Mouse (Mus musculus) kidney, postnatal 0 days (tissue): ENCODE measurements around the gene Kdelr2. TPM values are rescaled to one million over a fixed set of nuclear protein-coding genes. Genes with fewer than 3 reads are reported as not detected.
A peak's percentile ranks its signal among the peaks of the same experiment; 100 is the strongest.

Experiments
- ATAC-seq: fragments of 200-750 bp; cut with Nextera tagmentation; replicated peaks from 2 replicates; pipeline ENCODE4 v1.8.0; 2017; ENCODE audit warnings: low read depth, moderate number of reproducible peaks, moderate TSS enrichment, moderate library complexity; ENCODE audit not compliant: low FRiP score
- DNase-seq: peaks from one replicate; pipeline ENCODE4 v3.0.0-alpha.2; 2016; ENCODE audit warnings: low spot score
- H3K27ac ChIP-seq: fragments of 300-500 bp; sonication (generic); 2 replicates; pipeline ENCODE4 v1.5.1; 2014; ENCODE audit warnings: mild to moderate bottlenecking
- H3K27me3 ChIP-seq: fragments of 300-500 bp; sonication (generic); 2 replicates; pipeline ENCODE4 v1.6.1; 2014; ENCODE audit warnings: low read length, mixed read lengths; ENCODE audit not compliant: insufficient read depth
- H3K36me3 ChIP-seq: fragments of 300-500 bp; sonication (generic); 2 replicates; pipeline ENCODE4 v1.6.1; 2014; ENCODE audit warnings: low read length, mixed read lengths; ENCODE audit not compliant: insufficient read depth
- H3K4me1 ChIP-seq: fragments of 300-500 bp; sonication (generic); replicated peaks from 2 replicates; pipeline ENCODE4 v1.6.1; 2014; ENCODE audit warnings: antibody characterized with exemption, low read length, mixed read lengths; ENCODE audit not compliant: insufficient read depth
- H3K4me2 ChIP-seq: fragments of 300-500 bp; sonication (generic); 2 replicates; pipeline ENCODE4 v1.6.1; 2014; ENCODE audit warnings: mild to moderate bottlenecking, low read length, moderate library complexity, mixed read lengths
- H3K4me3 ChIP-seq: fragments of 300-500 bp; sonication (generic); replicated peaks from 2 replicates; pipeline ENCODE4 v1.5.1; 2014; ENCODE audit warnings: low read depth, low read length
- H3K9ac ChIP-seq: fragments of 300-500 bp; sonication (generic); 2 replicates; pipeline ENCODE4 v1.6.1; 2014; ENCODE audit warnings: low read depth, low read length
- H3K9me3 ChIP-seq: fragments of 300-500 bp; sonication (generic); replicated peaks from 2 replicates; pipeline ENCODE4 v1.6.1; 2016; ENCODE audit warnings: low read length, inconsistent platforms, mixed read lengths
- CTCF ChIP-seq: IDR thresholded peaks from 2 replicates; pipeline ENCODE4 v1.5.1; 2016; ENCODE audit warnings: antibody characterized with exemption, low read depth, mild to moderate bottlenecking, moderate library complexity
- WGBS: fragments of 180-500 bp; shearing (Covaris S2); extraction: QIAGEN DNeasy Blood & Tissue Kit; methylation state at CpG from one replicate; pipeline ENCODE4 v1.1.7; 2014; 5-methylcytosine and 5-hydroxymethylcytosine counted together
- polyA plus RNA-seq: library from polyadenylated mRNA; unstranded; fragments of >200 nt; fragmentation: Nextera tagmentation; extraction: Ambion mirVana; gene quantifications from 2 replicates; pipeline ENCODE4 v1.2.1, GENCODE M21; 2015

Gene Kdelr2
- polyA plus RNA-seq, 1 experiment from 2014 or later = 319 TPM

DNA sequence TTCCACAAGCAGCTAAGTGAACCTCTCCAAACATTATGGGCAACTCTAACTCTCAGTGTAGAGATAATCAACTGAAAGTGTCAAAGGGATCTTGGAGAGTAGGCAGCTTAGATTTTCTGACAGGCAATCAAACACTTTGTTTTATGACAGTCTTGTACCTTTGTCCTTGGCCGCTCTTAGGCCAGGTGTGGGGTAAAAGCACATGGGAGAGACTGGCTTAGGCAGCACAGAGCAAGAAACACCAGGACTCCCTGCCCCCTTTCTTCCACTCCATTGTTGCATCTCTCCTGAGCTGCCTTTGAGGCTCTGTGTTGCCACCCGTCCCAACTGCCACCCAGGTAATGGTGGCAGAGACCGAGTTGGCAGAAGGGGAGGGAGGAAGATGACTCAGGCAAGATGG lies 37.7 kb downstream of the Kdelr2 start:
- H3K4me2 ChIP-seq = no peak overlapping the region
- no peak overlapping the region for H3K27ac ChIP-seq
- no peak overlapping the region for H3K9ac ChIP-seq
- H3K36me3 ChIP-seq = no peaks in the 10 kb centered on the region
- H3K9me3 ChIP-seq = no peaks in the 10 kb centered on the region
- WGBS = 63% methylated on average over 3 of the region's 3 CpGs
- H3K4me1 ChIP-seq = no peaks in the 10 kb centered on the region
- DNase-seq (no peak), ATAC-seq (no peak)
- no peaks in the 10 kb centered on the region for H3K27me3 ChIP-seq
- TF ChIP-seq CTCF = no peak
- H3K4me3 ChIP-seq = no peak overlapping the region

GRCm38 (mm10) chr5:143441753-143442152 lies 38.1 kb downstream of the Kdelr2 start:
- H3K9me3 ChIP-seq = no peaks in the 10 kb centered on the region
- no peak overlapping the region for H3K9ac ChIP-seq
- no peak for TF ChIP-seq CTCF
- H3K4me3 ChIP-seq = no peak overlapping the region
- no peak for DNase-seq
- WGBS = 86% methylated on average over 12 of the region's 12 CpGs
- no peaks in the 10 kb centered on the region for H3K36me3 ChIP-seq
- no peaks in the 10 kb centered on the region for H3K27me3 ChIP-seq
- H3K27ac ChIP-seq = no peak overlapping the region
- ATAC-seq = no peak
- H3K4me1 ChIP-seq = no peaks in the 10 kb centered on the region
- H3K4me2 ChIP-seq = no peak overlapping the region

GRCm38 (mm10) chr5:143463671-143464070 lies 60.0 kb downstream of the Kdelr2 start:
- DNase-seq (no peak), ATAC-seq (no peak)
- 79% methylated on average over 11 of the region's 11 CpGs for WGBS
- Histone ChIP-seq H3K9ac (no peak overlapping the region), H3K27ac (no peak overlapping the region), H3K9me3 (no peaks in the 10 kb centered on the region), H3K4me2 (peak overlapping the region; percentile 97), H3K4me1 (0 out of 2 replicates have a peak, but pooled peaks cover 7% of the 10 kb centered on the region), H3K4me3 (peak overlapping the region; percentile 66; the same call in 1 of the 2 replicates), H3K27me3 (no peaks in the 10 kb centered on the region), H3K36me3 (no peaks in the 10 kb centered on the region)
- TF ChIP-seq CTCF = no peak

DNA sequence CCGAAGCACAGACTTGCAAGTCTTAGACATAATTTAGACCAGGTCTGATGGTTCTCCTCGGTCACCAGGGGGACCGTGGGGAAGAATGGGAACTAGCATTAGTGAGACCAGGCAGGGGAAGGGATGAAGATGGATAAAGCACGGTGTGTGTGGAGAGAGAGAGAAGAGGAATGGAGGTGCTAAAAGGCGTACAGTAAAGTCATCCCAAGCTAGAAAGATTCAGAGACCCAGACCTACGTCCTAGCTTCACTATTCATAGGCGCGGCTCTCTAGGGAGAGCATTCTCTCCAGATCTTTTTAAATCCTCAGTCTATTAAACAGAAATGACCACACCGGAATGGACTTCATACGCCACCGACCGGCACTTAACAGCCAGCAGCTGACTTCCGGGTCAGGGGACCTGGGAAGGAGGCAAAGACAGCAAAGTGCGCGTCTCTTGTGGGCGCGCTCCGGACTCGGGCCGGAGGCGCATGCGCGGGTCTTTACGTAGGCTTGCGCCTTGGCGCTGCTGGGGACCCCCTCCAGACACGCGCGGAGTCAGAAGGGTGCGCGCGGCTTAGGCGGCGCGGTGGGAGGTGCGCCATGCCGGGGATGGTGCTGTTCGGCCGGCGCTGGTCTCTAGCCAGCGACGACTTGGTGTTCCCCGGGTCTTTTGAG lies 60.6 kb downstream of the Kdelr2 start, which contains the start of gene Daglb:
Gene Daglb (plus strand): TSS at position 485 of the 657 bp plus-strand sequence.
- peak; percentile 87 for ATAC-seq
- 2% methylated on average over 41 of the region's 43 CpGs for WGBS
- DNase-seq = peak; percentile 90
- 0 out of 2 replicates have a peak, but pooled peaks cover 7% of the 10 kb centered on the region for H3K4me1 ChIP-seq
- no peak within 1 kb of the TSS for H3K27ac ChIP-seq
- no peak for TF ChIP-seq CTCF
- H3K4me3 ChIP-seq = peak within 1 kb of the TSS; percentile 66
- H3K9me3 ChIP-seq = no peaks in the 10 kb centered on the region
- peak within 1 kb of the TSS; percentile 97 for H3K4me2 ChIP-seq
- H3K9ac ChIP-seq = peak within 1 kb of the TSS; percentile 63
- no peaks in the 10 kb centered on the region for H3K27me3 ChIP-seq
- no peaks in the 10 kb centered on the region for H3K36me3 ChIP-seq

- TF ChIP-seq CTCF = no peak
- no peaks in the 10 kb centered on the region for H3K9me3 ChIP-seq
- peak; percentile 46; the same call in 1 of the 2 replicates for ATAC-seq
- 0 out of 2 replicates have a peak, but pooled peaks cover 7% of the 10 kb centered on the region for H3K4me1 ChIP-seq
- no peak overlapping the region for H3K27ac ChIP-seq
- H3K27me3 ChIP-seq = no peaks in the 10 kb centered on the region
- no peak for DNase-seq
- no peaks in the 10 kb centered on the region for H3K36me3 ChIP-seq
- peak overlapping the region; percentile 97 for H3K4me2 ChIP-seq
- WGBS = under 1% methylated on average over 20 of the region's 20 CpGs
- peak overlapping the region; percentile 63 for H3K9ac ChIP-seq
- peak overlapping the region; percentile 66 for H3K4me3 ChIP-seq
Observed at GRCm38 (mm10) chr5:143464757-143465118, 61.1 kb downstream of the Kdelr2 start.

DNA sequence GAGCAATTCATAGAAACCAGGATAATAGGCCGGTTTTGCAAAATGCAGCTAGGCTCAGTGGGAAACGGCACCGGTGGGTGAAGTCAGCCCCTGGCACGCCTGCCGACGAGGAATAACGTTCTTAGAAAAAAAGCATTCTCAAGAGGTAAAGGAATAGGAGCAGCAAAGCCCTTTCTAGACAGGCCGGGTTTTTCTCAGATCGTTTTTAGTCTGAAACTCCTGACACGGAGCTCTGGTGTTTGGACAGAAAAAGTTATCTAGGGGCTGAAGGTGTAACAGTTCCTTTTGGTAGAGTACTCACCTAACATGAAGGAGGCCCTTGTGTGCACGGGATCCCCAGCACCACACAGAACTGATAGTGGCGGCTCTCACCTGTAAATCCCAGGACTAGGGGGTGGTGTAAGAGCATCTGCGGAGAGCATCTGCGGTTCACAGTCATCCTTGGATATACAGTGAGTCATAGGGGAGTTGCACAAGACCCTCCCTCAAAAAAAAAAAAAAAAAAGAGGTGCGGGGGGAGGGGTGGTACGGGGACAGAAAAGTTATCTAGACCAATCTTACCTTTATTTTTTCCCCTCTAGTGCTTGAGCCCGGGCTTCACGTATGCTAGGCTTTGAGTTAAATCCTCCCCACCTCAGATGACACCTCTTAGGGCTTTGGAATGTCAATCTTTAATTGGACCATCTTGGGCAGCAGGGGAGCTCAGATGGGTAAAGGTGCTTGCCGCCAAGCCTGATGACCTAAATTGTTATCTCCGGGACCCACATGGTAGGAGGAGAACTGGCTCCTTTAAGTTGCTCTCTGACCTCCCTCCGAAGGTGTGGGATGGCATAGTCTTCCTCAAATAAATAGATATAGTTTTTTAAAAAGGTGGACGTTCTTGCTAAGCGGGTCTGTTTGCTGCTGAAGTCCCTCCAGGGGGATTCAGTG lies 61.8 kb downstream of the Kdelr2 start:
- ATAC-seq (no peak), DNase-seq (no peak)
- Histone ChIP-seq H3K4me1 (0 out of 2 replicates have a peak, but pooled peaks cover 7% of the 10 kb centered on the region), H3K4me3 (peak overlapping the region; percentile 66), H3K27ac (no peak overlapping the region), H3K9me3 (no peaks in the 10 kb centered on the region), H3K36me3 (no peaks in the 10 kb centered on the region), H3K27me3 (no peaks in the 10 kb centered on the region), H3K4me2 (peak overlapping the region; percentile 97), H3K9ac (peak overlapping the region; percentile 63)
- WGBS = 35% methylated on average over 23 of the region's 23 CpGs
- no peak for TF ChIP-seq CTCF
